Mouse (Mus musculus) cerebellum, adult 2 months (tissue): Measurements from ENCODE around the gene Dmac2. TPM values are rescaled to one million over a fixed set of nuclear protein-coding genes. Genes with fewer than 3 reads are reported as not detected.
A peak's percentile ranks its signal among the peaks of the same experiment; 100 is the strongest.

ENCODE experiments used
- DNase-seq, 2 experiments: peaks; one replicate each; pipeline ENCODE4 v3.0.0; 2021
- H3K27ac ChIP-seq: fragments of 200-500 bp; 2 replicates; pipeline ENCODE4 v1.5.1; 2012; ENCODE audit warnings: low read length, control low read depth, inconsistent platforms; ENCODE audit not compliant: insufficient read depth
- H3K27me3 ChIP-seq: fragments of 200-500 bp; 2 replicates; pipeline ENCODE4 v1.6.1; 2012; ENCODE audit warnings: inconsistent platforms, mild to moderate bottlenecking, low read length, moderate library complexity; ENCODE audit not compliant: control insufficient read depth, insufficient read depth
- H3K4me1 ChIP-seq: fragments of 200-500 bp; 2 replicates; pipeline ENCODE4 v1.6.1; 2011; ENCODE audit warnings: low read length; ENCODE audit not compliant: control insufficient read depth, insufficient read depth
- H3K4me3 ChIP-seq: fragments of 200-500 bp; replicated peaks from 2 replicates; pipeline ENCODE3; 2011; ENCODE audit warnings: mild to moderate bottlenecking, low read depth, low read length, control low read depth; ENCODE audit not compliant: insufficient read depth
- CTCF ChIP-seq: fragments of 200-500 bp; IDR thresholded peaks from 2 replicates; pipeline ENCODE4 v1.5.1; 2011; ENCODE audit warnings: low read depth, mild to moderate bottlenecking, control low read depth, low read length, moderate library complexity, borderline replicate concordance; ENCODE audit not compliant: insufficient read depth
- POLR2A ChIP-seq: fragments of 200-500 bp; IDR thresholded peaks from 2 replicates; pipeline ENCODE4 v1.6.1; 2011; ENCODE audit warnings: low read length, control low read depth, borderline replicate concordance; ENCODE audit not compliant: insufficient read depth
- WGBS: fragments of 180-500 bp; shearing (Covaris S2); methylation state at CpG from one replicate; pipeline ENCODE4 v1.1.7; 2018; 5-methylcytosine and 5-hydroxymethylcytosine counted together
- polyA plus RNA-seq: library from polyadenylated mRNA; depleted of rRNA; stranded (reverse); fragments of >200 nt; gene quantifications from 2 replicates; pipeline ENCODE4 v1.2.3, GENCODE M21; 2012

The Dmac2 gene
- polyA plus RNA-seq, 1 experiment, result 109 TPM

GRCm38 (mm10) chr7:25620101-25620500 is 887 bp downstream of the Dmac2 start:
- Histone ChIP-seq H3K4me3 (peak overlapping the region; percentile 82), H3K4me1 (peaks cover 11% of the 10 kb centered on the region), H3K27me3 (no peaks in the 10 kb centered on the region), H3K27ac (no peak overlapping the region)
- WGBS, result 89% methylated on average over 5 of the region's 5 CpGs
- TF ChIP-seq POLR2A (no peak), CTCF (no peak)
- DNase-seq, result no peak

GRCm38 (mm10) chr7:25620751-25621150 is 1.5 kb downstream of the Dmac2 start:
- Histone ChIP-seq H3K27me3 (no peaks in the 10 kb centered on the region), H3K4me1 (peaks cover 15% of the 10 kb centered on the region), H3K27ac (no peak overlapping the region), H3K4me3 (no peak overlapping the region)
- WGBS, result 88% methylated on average over 11 of the region's 11 CpGs
- TF ChIP-seq POLR2A (no peak), CTCF (no peak)
- no peak for DNase-seq

GRCm38 (mm10) chr7:25623857-25624370 is 4.7 kb downstream of the Dmac2 start:
- Histone ChIP-seq H3K27ac (no peak overlapping the region), H3K4me3 (no peak overlapping the region), H3K4me1 (peaks cover 27% of the 10 kb centered on the region), H3K27me3 (no peaks in the 10 kb centered on the region)
- WGBS, result 18% methylated on average over 11 of the region's 11 CpGs
- peak; percentile 63 to 71 for DNase-seq
- no peak for TF ChIP-seq CTCF

- Histone ChIP-seq H3K27ac (no peak overlapping the region), H3K27me3 (no peaks in the 10 kb centered on the region), H3K4me1 (peaks cover 33% of the 10 kb centered on the region), H3K4me3 (no peak overlapping the region)
- 35% methylated on average over 5 of the region's 5 CpGs for WGBS
- DNase-seq, result peak in 1 of 2 experiments; percentile 17
- TF ChIP-seq CTCF (no peak), POLR2A (no peak)
Observed at GRCm38 (mm10) chr7:25624851-25625250, 5.6 kb downstream of the Dmac2 start.

GRCm38 (mm10) chr7:25625594-25626250 is 6.5 kb downstream of the Dmac2 start:
- Histone ChIP-seq H3K4me1 (peaks cover 36% of the 10 kb centered on the region), H3K4me3 (no peak overlapping the region), H3K27me3 (no peaks in the 10 kb centered on the region), H3K27ac (peak overlapping the region; percentile 60; the same call in 1 of the 2 replicates)
- TF ChIP-seq POLR2A (no peak), CTCF (peak; percentile 57)
- DNase-seq, result peak in 1 of 2 experiments; percentile 50
- 73% methylated on average over 10 of the region's 10 CpGs for WGBS

DNA sequence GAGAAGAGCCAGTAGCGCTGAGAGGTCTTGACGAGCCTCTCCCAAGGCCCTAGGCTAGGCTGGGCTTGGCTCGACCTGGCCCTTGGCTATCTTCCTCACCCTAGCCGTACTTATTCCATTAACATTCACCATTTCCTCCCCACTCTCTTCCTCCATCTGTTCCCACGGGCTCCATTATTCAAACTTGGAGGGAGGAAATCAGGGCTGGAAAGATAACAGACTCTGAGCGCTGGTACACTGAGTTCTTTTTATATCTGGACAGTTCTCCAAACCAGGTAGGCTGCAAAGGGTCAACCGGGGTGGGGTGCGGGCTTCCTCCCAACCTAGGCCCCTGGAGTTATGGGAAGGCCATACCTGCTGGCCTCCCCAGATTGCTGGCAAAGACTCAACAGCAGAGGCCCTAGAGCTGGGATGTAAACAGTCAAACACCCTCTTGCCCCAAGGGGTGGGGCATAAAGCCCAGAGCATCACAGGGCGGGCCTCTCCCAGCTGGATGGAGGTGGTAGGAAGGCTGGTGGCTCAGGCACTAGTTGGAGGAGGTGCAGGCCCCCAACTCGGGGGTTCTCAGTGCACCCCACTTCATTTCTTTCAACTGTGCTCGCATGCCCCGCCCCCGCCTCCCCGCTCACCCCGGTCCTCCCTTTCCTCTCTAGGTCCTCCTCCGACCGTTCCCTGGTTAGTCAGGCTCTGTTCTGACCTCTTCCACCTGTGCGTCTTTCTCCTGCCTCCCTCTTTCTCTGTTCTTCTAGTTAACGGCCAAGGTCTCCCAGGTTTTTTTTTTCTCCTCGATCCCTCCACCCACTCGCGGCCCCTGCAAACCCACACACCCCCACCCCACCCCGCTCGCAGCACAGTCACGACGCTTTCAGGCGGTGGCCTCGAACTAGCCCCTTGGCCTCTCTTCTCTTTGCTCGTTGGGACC is 7.6 kb downstream of the Dmac2 start, which contains the start of gene B3gnt8:
Gene B3gnt8, plus strand, starts transcription at position 146 of the 922 bp plus-strand sequence.
- peak; percentile 67 to 73 for DNase-seq
- TF ChIP-seq CTCF (no peak), POLR2A (no peak)
- peak within 1 kb of the TSS; percentile 60; the same call in 1 of the 2 replicates for H3K27ac ChIP-seq
- no peaks in the 10 kb centered on the region for H3K27me3 ChIP-seq
- H3K4me3 ChIP-seq, result peak within 1 kb of the TSS; percentile 34
- H3K4me1 ChIP-seq, result peaks cover 36% of the 10 kb centered on the region
- whole genome bisulfite sequencing, result 18% methylated on average over 29 of the region's 29 CpGs

DNA sequence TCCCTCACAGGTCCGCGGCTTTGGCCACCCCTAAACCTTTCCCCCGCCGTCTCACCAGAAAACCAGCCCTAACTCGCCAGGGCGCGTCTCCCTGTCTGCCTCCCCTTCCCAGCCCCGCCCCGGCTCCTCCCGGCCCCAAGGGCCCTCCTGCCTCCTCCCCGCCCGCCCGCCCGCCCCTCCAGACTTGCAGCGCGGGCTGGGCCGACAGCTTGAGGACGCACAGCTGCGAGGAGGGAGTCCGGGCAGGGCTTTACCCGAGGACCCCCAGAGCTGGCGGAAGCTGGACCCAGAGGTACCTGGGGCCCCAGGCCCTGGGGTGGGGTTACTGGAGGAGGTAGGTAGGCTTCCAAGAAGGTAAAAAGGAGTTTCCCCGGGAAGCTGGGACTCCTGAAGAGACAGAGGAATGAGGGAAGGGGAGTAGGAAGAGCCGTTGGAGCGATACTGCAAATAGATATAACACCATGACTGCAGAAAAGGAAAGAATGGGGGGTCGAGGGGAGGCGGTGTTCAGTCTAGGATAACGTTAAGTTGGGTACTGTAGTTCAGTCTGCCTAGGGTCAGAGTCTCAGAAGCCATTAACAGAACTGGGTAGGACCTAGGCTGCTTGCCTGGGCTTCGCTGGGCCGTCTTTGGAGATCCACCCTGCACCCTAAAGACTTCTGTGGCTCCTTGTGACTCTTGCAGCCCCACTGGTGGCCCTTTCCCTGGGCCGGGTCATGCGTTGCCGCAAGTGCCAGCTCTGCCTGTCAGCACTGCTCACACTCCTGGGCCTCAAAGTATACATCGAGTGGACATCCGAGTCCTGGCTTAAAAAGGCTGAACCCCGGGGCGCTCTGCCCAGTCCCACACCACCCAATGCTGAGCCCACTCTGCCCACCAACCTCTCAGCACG is 8.5 kb downstream of the Dmac2 start:
- Histone ChIP-seq H3K4me3 (peak overlapping the region; percentile 34), H3K4me1 (peaks cover 36% of the 10 kb centered on the region), H3K27me3 (no peaks in the 10 kb centered on the region), H3K27ac (no peak overlapping the region)
- TF ChIP-seq CTCF (no peak), POLR2A (no peak)
- 37% methylated on average over 38 of the region's 38 CpGs for WGBS
- peak; percentile 21 to 38 for DNase-seq
